Mouse (Mus musculus): ENCODE measurements around the gene Mrpl47.

- TF ChIP-seq POLR2A (IDR thresholded peaks at IDR 0.05; ENCODE audit: insufficient read length, low read depth), result no peak
- no peak for TF ChIP-seq USF1 (IDR thresholded peaks at IDR 0.05; ENCODE audit: low read depth)
- no peak for TF ChIP-seq MYOD1 (IDR thresholded peaks at IDR 0.05; ENCODE audit: control insufficient read depth in 1 of 3, insufficient read length in 2 of 3, low read depth in 2 of 3)
These were observed 11.5 kb downstream of the Mrpl47 start for GRCm38 (mm10) chr3:32725951-32726350.

Data from myocyte (in vitro differentiated cells).